Mouse (Mus musculus): Measurements from ENCODE around the gene Use1. TPM values are rescaled to one million over a fixed set of nuclear protein-coding genes. Genes with fewer than 3 reads are reported as not detected.
A peak's percentile ranks its signal among the peaks of the same experiment; 100 is the strongest.

Gene Use1
- total RNA-seq, 2 experiments from 2014 or later = 135 to 180 TPM

DNA sequence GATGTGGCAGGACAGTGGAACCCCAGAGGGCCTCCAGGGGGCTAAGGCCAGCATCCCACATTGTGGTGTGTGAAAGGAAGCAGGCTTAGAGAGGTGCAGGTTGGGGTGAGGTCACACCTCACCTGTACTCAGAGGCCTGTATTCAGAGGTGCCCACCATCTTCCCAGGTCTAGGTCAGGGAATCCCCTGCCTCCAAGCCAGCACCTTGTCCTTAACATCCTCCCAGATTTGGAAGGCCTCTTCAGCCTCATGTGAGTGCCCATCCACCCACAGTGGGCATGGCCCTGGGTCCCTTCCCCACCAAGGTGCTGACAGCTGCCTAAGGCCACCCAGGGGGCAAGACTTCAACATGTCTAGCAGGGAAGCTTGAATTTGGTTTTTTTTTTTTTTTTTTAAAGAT, 34.8 kb downstream of the Use1 start:
- no peak for ATAC-seq (ENCODE audit: poor library complexity, severe bottlenecking)

DNA sequence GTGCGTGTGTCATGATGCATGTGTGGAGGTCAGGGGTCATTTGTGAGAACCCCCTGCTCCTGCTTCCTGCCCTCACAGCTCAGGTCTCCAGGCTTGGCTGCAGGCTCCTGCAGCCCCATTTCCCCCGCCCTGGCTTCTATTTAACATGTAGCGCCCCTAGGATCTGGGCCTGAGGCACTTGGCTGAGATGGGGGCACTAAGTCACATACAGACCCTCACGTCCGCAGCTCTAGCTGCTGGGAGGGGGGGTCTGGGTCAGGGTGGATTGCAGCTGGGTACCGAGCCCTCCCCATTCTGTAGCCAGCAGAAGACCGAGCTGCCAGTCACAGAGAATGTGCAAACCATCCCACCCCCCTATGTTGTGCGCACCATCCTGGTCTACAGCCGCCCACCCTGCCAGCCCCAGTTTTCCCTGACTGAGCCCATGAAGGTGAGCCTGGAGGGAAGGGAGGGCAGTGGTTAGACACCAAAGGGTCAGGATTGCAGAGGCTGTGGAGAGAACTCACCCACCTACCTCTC, 35.9 kb downstream of the Use1 start:
- ATAC-seq (ENCODE audit: poor library complexity, severe bottlenecking) = no peak

DNA sequence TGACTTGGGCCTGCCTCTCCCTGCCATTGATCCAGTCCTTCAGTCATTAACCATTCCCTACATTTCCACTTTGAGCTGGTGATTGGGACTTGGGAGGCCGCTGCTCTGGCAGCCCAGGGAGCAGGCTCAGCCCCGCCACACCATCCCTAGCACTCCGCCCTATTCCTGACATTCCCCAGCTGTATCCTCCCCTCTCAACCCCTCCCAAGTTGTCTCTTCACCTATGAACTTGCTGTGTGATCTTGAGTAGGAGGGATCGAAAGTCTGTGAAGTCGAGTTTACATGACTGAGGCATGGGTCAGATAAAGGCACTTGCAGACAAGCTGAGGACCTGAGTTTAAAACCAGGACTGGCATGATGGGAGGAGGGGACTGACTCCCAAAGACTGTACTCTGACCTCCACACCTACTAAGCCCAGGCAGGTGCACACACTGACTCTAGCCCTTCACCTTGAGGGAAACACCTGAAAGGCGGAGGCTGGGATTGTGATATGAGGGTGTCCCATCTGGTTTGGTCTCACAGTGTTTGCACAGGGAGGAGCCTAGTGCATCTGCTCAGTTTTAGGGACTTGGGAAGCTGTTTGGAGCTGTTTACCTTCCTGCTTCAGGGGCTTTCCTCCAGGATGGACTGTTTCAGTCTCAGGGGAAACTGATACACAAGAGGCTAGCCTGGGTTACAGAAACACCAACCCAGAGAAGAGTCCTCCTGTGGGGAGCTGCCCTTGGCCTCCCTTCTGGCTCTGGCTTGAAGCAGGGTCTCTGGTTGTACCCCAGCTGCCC, 36.6 kb downstream of the Use1 start:
- no peak for ATAC-seq (ENCODE audit: poor library complexity, severe bottlenecking)

DNA sequence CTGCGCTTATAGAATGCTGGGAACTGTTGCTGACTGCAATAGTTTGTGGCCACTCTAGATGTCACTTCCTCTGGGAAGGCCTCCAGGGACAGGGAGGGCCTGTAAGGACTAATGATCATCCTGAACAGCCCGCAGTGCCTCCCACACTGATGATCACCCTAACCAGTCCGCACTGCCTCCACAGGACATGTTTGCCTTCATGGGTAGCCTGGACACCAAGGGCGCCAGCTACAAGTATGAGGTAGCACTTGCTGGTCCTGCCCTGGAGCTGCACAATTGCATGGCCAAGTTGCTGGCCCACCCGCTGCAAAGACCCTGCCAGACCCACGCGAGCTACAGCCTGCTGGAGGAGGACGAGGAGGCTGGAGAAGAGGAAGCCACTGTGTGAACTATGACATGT, 37.4 kb downstream of the Use1 start:
- no peak for ATAC-seq (ENCODE audit: poor library complexity, severe bottlenecking)

DNA sequence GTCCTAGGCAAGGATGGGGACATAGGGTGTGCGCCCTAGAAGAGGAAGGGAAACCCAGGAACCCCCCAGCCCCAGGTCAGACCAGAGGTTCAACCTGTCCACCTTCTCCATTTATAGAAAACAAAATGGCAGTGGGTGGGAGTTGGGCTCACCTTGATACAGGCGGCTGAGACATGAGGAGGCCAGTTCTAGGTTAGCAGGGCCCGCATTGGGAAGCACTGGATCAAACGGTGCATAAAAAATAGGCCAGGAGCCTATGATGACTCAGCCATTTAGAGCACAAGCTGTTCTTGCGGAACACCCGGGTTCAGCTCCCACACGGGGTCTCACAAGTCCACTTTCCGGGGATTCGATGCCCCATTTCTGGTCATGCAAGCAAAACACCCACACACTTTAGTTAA, 38.3 kb downstream of the Use1 start:
- no peak for ATAC-seq (ENCODE audit: poor library complexity, severe bottlenecking)

DNA sequence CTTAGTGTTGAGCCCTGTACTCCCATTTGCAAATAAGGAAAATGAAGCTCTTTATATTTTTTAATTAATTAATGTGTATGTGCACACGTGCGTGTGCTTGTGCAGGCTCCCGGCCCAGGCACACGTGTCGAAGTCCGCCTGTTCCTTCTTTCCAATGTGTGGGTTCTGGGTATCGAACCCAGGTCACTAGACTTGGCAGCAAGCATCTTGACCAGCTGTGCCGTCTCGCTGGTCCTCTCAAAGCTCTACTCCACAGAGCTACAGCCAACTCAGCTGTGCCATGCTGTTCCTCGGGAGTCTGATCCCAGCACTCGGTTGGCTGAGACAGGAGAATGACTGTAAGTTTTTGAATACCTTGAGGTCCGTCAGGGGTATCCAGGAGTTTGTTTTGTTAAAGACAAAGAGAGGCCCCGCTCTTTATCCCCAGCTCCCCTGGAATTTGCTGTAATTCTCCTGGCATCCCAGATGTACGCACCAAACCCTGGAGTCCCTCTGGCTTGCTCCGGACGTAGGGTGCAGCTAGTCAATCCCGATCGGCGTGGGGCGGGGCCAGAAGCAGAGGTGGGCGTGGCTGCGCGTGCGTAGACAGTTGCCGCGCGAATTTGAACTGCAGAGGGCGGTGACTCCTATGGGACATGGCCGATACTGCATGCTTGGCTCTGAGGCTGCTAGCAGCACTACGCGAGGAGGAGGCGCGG, 38.9 kb downstream of the Use1 start, which contains the start of gene Ankle1:
TSS of gene Ankle1 (plus strand) at position 610 of the 698 bp plus-strand sequence.
- ATAC-seq (ENCODE audit: poor library complexity, severe bottlenecking) = peak; percentile 89

DNA sequence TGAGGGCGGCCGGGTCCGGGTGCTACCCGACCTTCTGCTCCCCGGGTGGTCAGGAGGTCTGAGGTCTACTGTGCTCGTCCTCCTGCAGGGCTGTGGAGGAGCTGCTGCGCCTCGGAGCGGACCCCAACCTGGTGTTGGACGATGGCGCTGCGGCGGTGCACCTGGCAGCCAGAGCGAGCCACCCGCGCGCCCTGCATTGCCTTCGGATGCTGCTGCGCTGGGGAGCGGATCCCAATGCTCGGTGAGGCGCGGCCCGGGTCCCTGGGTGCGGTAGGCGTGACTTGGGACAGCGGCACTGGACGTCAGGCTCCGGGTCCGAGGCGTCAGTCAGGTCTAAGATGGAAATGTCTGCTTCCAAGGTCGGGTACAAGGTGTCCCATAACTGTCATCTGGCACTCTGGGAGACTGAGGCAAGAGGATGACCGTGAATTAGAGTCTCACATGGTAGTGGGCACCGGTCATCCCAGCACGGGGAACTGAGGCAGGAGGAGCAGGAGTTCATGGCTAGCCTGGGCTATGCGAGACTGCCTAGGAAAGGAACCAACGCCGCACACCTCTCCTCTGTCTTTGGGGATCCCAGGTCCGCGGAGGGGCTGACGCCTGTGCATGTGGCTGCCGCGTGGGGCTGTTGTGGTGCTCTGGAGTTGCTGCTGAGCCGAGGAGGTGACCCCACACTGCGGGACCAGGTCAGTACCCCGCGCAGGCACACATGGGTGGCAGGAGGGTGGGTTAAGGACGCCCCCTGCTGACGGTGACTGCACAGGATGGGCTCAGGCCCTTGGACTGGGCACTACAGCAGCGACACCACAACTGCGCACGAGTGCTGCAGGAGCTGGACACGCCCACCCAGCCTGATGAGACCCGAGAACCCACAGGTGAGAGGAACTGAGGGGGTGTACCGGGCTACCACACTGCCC, 39.7 kb downstream of the Use1 start:
- peak; percentile 72 for ATAC-seq (ENCODE audit: poor library complexity, severe bottlenecking)

DNA sequence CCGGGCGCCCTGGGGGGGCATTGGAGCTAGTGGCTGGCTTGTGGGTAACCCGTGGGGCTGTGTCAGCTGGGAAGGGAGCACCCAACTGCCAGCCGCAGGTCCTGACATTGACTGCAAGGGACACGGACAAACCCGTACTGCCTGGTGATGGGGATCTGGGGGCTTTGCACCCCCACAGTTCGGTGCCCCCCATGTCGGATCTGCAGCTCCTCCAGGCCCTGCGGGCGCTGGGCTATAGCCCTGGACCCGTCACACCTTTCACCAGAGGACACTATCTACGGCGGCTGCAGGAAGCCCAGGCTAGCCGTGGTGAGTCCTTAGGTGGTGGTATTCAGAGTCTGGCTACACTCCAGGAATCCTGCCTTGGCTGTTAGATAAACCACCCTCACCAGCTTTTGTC, 40.8 kb downstream of the Use1 start:
- ATAC-seq (ENCODE audit: poor library complexity, severe bottlenecking) = no peak

DNA sequence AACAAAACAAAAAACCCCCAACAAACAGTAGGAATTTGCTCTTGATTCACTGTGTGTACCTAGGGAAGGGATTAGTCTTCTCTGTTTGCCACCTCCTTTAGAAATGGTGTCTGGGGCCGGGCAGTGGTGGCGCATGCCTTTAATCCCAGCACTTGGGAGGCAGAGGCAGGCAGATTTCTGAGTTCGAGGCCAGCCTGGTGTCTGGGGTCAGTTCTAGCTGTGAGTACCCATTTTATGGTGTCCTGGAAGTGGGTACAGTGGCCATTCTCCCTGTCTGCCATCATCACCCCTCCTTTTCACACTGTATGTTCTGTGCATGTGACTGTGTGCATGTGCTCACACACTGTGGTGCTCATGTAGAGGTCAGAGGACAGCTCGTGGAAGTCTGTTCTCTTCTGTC, 41.6 kb downstream of the Use1 start:
- ATAC-seq (ENCODE audit: poor library complexity, severe bottlenecking) = no peak

DNA sequence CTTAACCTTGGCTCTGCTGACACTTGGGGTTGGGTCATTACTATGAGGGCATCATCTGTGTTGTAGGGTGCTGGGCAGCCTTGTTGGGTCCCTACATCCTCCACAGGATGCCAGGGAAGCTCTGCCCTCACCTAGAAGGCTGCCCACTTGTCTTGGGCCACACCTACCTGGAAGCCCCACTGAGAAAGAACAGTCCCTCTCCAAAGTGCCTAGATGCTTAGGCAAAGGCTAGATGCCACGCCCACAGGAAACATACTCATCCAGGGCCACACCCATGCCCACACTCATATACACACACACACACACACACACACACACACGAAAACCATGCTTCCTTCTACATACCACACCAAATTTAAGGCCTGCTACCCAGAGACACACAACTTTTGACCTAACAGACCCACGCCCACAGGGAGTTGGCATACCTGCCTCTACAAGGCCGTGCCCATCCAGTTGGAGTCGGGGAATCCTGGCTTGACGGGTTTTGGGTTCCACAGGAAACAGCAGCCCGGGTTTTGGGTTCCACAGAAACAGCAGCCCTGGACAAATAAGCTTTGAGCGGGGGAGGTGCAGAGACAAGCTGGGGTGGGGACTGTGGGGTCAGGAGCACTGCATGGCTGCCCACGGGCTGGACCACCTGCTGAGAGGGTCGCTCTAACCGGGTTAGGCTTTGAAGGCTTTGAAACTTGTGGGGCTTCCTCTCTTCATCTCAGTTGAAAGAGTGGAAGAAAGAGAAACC, 45.1 kb downstream of the Use1 start:
- 0 out of 2 replicates have a peak, but pooled peaks have one; percentile 36 for ATAC-seq (ENCODE audit: poor library complexity, severe bottlenecking)

Other genes starting within 250 kb of the Use1 start
- 57.1 and 60.8 TPM in 2 replicates for gene Myo9b, start 94.1 kb upstream of the Use1 start, total RNA-seq (2015)
- 61.7 and 71.4 TPM in 2 replicates for gene Myo9b, start 94.1 kb upstream of the Use1 start, total RNA-seq (2017)
- gene Haus8, start 93.9 kb upstream of the Use1 start, total RNA-seq (2015) = 39.5 and 46.9 TPM in 2 replicates
- gene Haus8, start 93.9 kb upstream of the Use1 start, total RNA-seq (2017) = 74.0 and 91.2 TPM in 2 replicates
- gene Ocel1, start 4.5 kb downstream of the Use1 start, total RNA-seq (2015) = 8.7 and 8.9 TPM in 2 replicates
- 16.2 and 18.5 TPM in 2 replicates for gene Ocel1, start 4.5 kb downstream of the Use1 start, total RNA-seq (2017)
- gene Nr2f6, start 15.1 kb downstream of the Use1 start, total RNA-seq (2015) = 8.2 and 13.8 TPM in 2 replicates
- gene Nr2f6, start 15.1 kb downstream of the Use1 start, total RNA-seq (2017) = 6.9 and 9.1 TPM in 2 replicates
- not detected in 2 replicates for gene Ushbp1, start 29.0 kb downstream of the Use1 start, total RNA-seq (2015)
- gene Ushbp1, start 29.0 kb downstream of the Use1 start, total RNA-seq (2017) = not detected in 2 replicates
- gene Babam1, start 30.0 kb downstream of the Use1 start, total RNA-seq (2015) = 62.0 and 66.6 TPM in 2 replicates
- 108 and 110 TPM in 2 replicates for gene Babam1, start 30.0 kb downstream of the Use1 start, total RNA-seq (2017)
- gene Ankle1, start 39.2 kb downstream of the Use1 start, total RNA-seq (2015) = 14.4 TPM in 2 replicates
- 13.5 and 16.1 TPM in 2 replicates for gene Ankle1, start 39.2 kb downstream of the Use1 start, total RNA-seq (2017)
- 2.4 and 3.1 TPM in 2 replicates for gene Abhd8, start 96.8 kb downstream of the Use1 start, total RNA-seq (2015)
- gene Abhd8, start 96.8 kb downstream of the Use1 start, total RNA-seq (2017) = 5.8 and 7.4 TPM in 2 replicates
- gene Mrpl34, start 98.1 kb downstream of the Use1 start, total RNA-seq (2015) = 31.6 and 40.1 TPM in 2 replicates
- 33.5 and 36.1 TPM in 2 replicates for gene Mrpl34, start 98.1 kb downstream of the Use1 start, total RNA-seq (2017)
- gene Dda1, start 102.4 kb downstream of the Use1 start, total RNA-seq (2015) = 39.1 and 44.0 TPM in 2 replicates
- gene Dda1, start 102.4 kb downstream of the Use1 start, total RNA-seq (2017) = 14.2 and 26.3 TPM in 2 replicates
- gene Ano8, start 119.1 kb downstream of the Use1 start, total RNA-seq (2015) = 0.47 and 1.5 TPM in 2 replicates
- 3.0 and 4.2 TPM in 2 replicates for gene Ano8, start 119.1 kb downstream of the Use1 start, total RNA-seq (2017)
- 3.4 and 3.7 TPM in 2 replicates for gene Gtpbp3, start 121.3 kb downstream of the Use1 start, total RNA-seq (2015)
- 12.1 and 14.2 TPM in 2 replicates for gene Gtpbp3, start 121.3 kb downstream of the Use1 start, total RNA-seq (2017)
- 0.11 and 0.25 TPM in 2 replicates for gene Plvap, start 144.9 kb downstream of the Use1 start, total RNA-seq (2015)
- gene Plvap, start 144.9 kb downstream of the Use1 start, total RNA-seq (2017) = 0.22 and 0.28 TPM in 2 replicates
- not detected in 2 replicates for gene Ccdc194, start 158.9 kb downstream of the Use1 start, total RNA-seq (2015)
- gene Ccdc194, start 158.9 kb downstream of the Use1 start, total RNA-seq (2017) = not detected in 2 replicates
- gene Bst2, start 170.6 kb downstream of the Use1 start, total RNA-seq (2015) = 19.6 and 23.1 TPM in 2 replicates
- 91.4 and 111 TPM in 2 replicates for gene Bst2, start 170.6 kb downstream of the Use1 start, total RNA-seq (2017)
- 47.1 and 48.5 TPM in 2 replicates for gene Mvb12a, start 176.1 kb downstream of the Use1 start, total RNA-seq (2015)
- gene Mvb12a, start 176.1 kb downstream of the Use1 start, total RNA-seq (2017) = 42.8 and 68.8 TPM in 2 replicates
- 1.7 and 1.8 TPM in 2 replicates for gene Tmem221, start 192.0 kb downstream of the Use1 start, total RNA-seq (2015)
- gene Tmem221, start 192.0 kb downstream of the Use1 start, total RNA-seq (2017) = 0.57 and 0.99 TPM in 2 replicates
- gene Nxnl1, start 199.8 kb downstream of the Use1 start, total RNA-seq (2015) = not detected in 2 replicates
- gene Nxnl1, start 199.8 kb downstream of the Use1 start, total RNA-seq (2017) = 0.11 TPM in 1 of 2 replicates, not detected in the other
- gene Slc27a1, start 202.0 kb downstream of the Use1 start, total RNA-seq (2015) = 1.5 and 2.0 TPM in 2 replicates
- gene Slc27a1, start 202.0 kb downstream of the Use1 start, total RNA-seq (2017) = 2.8 and 3.9 TPM in 2 replicates
- gene Pgls, start 225.3 kb downstream of the Use1 start, total RNA-seq (2015) = 65.1 and 73.6 TPM in 2 replicates
- gene Pgls, start 225.3 kb downstream of the Use1 start, total RNA-seq (2017) = 50.5 and 78.3 TPM in 2 replicates
- 4.6 and 4.8 TPM in 2 replicates for gene Fam129c, start 230.8 kb downstream of the Use1 start, total RNA-seq (2015)
- gene Fam129c, start 230.8 kb downstream of the Use1 start, total RNA-seq (2017) = 3.6 and 8.6 TPM in 2 replicates
- 46.8 and 51.2 TPM in 2 replicates for gene Colgalt1, start 244.2 kb downstream of the Use1 start, total RNA-seq (2015)
- 54.8 and 56.8 TPM in 2 replicates for gene Colgalt1, start 244.2 kb downstream of the Use1 start, total RNA-seq (2017)